Mouse (Mus musculus): ENCODE data around the gene Abcc4. TPM values are rescaled to one million over a fixed set of nuclear protein-coding genes. Genes with fewer than 3 reads are reported as not detected.

Abcc4 gene
- polyA plus RNA-seq, 1 experiment from 2014 or later, result 2.2 TPM

- WGBS, result 57% methylated on average over 2 of the region's 2 CpGs
These were observed 240.7 kb downstream of the Abcc4 start for GRCm38 (mm10) chr14:118465331-118465730.

GRCm38 (mm10) chr14:118464401-118464800 lies 241.6 kb downstream of the Abcc4 start:
- Histone ChIP-seq H3K9ac (no peak overlapping the region), H3K4me3 (no peak overlapping the region), H3K9me3 (replicated peaks) (no peaks in the 10 kb centered on the region), H3K4me2 (no peak overlapping the region), H3K36me3 (no peaks in the 10 kb centered on the region), H3K27me3 (replicated peaks) (no peaks in the 10 kb centered on the region), H3K4me1 (replicated peaks) (no peaks in the 10 kb centered on the region), H3K27ac (ENCODE audit: poor library complexity, severe bottlenecking) (no peak overlapping the region)
- no peak for ATAC-seq (ENCODE audit: insufficient number of reproducible peaks, low FRiP score)
- 83% methylated on average over 3 of the region's 3 CpGs for WGBS

More at GRCm38 (mm10) chr14:118465331-118465730, 240.7 kb downstream of the Abcc4 start:
- ATAC-seq (ENCODE audit: insufficient number of reproducible peaks, low FRiP score), result no peak
- H3K9ac ChIP-seq, result no peak overlapping the region
- H3K4me3 ChIP-seq, result no peak overlapping the region
- H3K27me3 ChIP-seq (replicated peaks), result peaks cover 4% of the 10 kb centered on the region; the same call in 1 of the 2 replicates
- H3K4me1 ChIP-seq (replicated peaks), result no peaks in the 10 kb centered on the region
- H3K36me3 ChIP-seq, result no peaks in the 10 kb centered on the region
- H3K9me3 ChIP-seq (replicated peaks), result no peaks in the 10 kb centered on the region
- no peak overlapping the region for H3K4me2 ChIP-seq
- no peak overlapping the region for H3K27ac ChIP-seq (ENCODE audit: poor library complexity, severe bottlenecking)

GRCm38 (mm10) chr14:118452572-118452971 lies 253.4 kb downstream of the Abcc4 start:
- Histone ChIP-seq H3K4me3 (no peak overlapping the region), H3K4me1 (replicated peaks) (no peaks in the 10 kb centered on the region), H3K36me3 (no peaks in the 10 kb centered on the region), H3K9me3 (replicated peaks) (no peaks in the 10 kb centered on the region), H3K27ac (ENCODE audit: poor library complexity, severe bottlenecking) (no peak overlapping the region), H3K27me3 (replicated peaks) (peaks cover 2% of the 10 kb centered on the region; the same call in 1 of the 2 replicates), H3K4me2 (no peak overlapping the region), H3K9ac (no peak overlapping the region)
- WGBS, result 62% methylated on average over 4 of the region's 4 CpGs
- no peak for ATAC-seq (ENCODE audit: insufficient number of reproducible peaks, low FRiP score)

- no peaks in the 10 kb centered on the region for H3K36me3 ChIP-seq
- H3K4me1 ChIP-seq (replicated peaks), result peaks cover 12% of the 10 kb centered on the region
- H3K4me2 ChIP-seq, result no peak overlapping the region
- H3K4me3 ChIP-seq, result no peak overlapping the region
- no peak overlapping the region for H3K9ac ChIP-seq
- no peak for ATAC-seq (ENCODE audit: insufficient number of reproducible peaks, low FRiP score)
- H3K27me3 ChIP-seq (replicated peaks), result peaks cover 60% of the 10 kb centered on the region
- no peaks in the 10 kb centered on the region for H3K9me3 ChIP-seq (replicated peaks)
- H3K27ac ChIP-seq (ENCODE audit: poor library complexity, severe bottlenecking), result no peak overlapping the region
- WGBS, result 67% methylated on average over 8 of the region's 8 CpGs
These were observed 265.9 kb downstream of the Abcc4 start for GRCm38 (mm10) chr14:118440155-118440554.

GRCm38 (mm10) chr14:118437156-118437931 lies 268.7 kb downstream of the Abcc4 start:
- Histone ChIP-seq H3K27me3 (replicated peaks) (peaks cover 68% of the 10 kb centered on the region), H3K4me3 (peak overlapping the region; percentile 64), H3K27ac (ENCODE audit: poor library complexity, severe bottlenecking) (no peak overlapping the region), H3K9ac (peak overlapping the region; percentile 51), H3K4me1 (replicated peaks) (peaks cover 12% of the 10 kb centered on the region), H3K36me3 (no peaks in the 10 kb centered on the region), H3K4me2 (peak overlapping the region; percentile 100), H3K9me3 (replicated peaks) (no peaks in the 10 kb centered on the region)
- peak; percentile 67 for ATAC-seq (ENCODE audit: insufficient number of reproducible peaks, low FRiP score)
- whole genome bisulfite sequencing, result 0% methylated on average over 36 of the region's 36 CpGs

GRCm38 (mm10) chr14:118436791-118437155 lies 269.2 kb downstream of the Abcc4 start:
- H3K27me3 ChIP-seq (replicated peaks), result peaks cover 63% of the 10 kb centered on the region
- WGBS, result 0% methylated on average over 31 of the region's 31 CpGs
- peaks cover 12% of the 10 kb centered on the region for H3K4me1 ChIP-seq (replicated peaks)
- no peaks in the 10 kb centered on the region for H3K36me3 ChIP-seq
- no peaks in the 10 kb centered on the region for H3K9me3 ChIP-seq (replicated peaks)
- peak; percentile 76 for ATAC-seq (ENCODE audit: insufficient number of reproducible peaks, low FRiP score)
- peak overlapping the region; percentile 64 for H3K4me3 ChIP-seq
- H3K9ac ChIP-seq, result peak overlapping the region; percentile 51
- peak overlapping the region; percentile 100 for H3K4me2 ChIP-seq
- no peak overlapping the region for H3K27ac ChIP-seq (ENCODE audit: poor library complexity, severe bottlenecking)

- no peaks in the 10 kb centered on the region for H3K36me3 ChIP-seq
- no peaks in the 10 kb centered on the region for H3K9me3 ChIP-seq (replicated peaks)
- WGBS, result 36% methylated on average over 12 of the region's 12 CpGs
- peaks cover 12% of the 10 kb centered on the region for H3K4me1 ChIP-seq (replicated peaks)
- peaks cover 53% of the 10 kb centered on the region for H3K27me3 ChIP-seq (replicated peaks)
- ATAC-seq (ENCODE audit: insufficient number of reproducible peaks, low FRiP score), result no peak
- no peak overlapping the region for H3K9ac ChIP-seq
- no peak overlapping the region for H3K4me2 ChIP-seq
- no peak overlapping the region for H3K4me3 ChIP-seq
- H3K27ac ChIP-seq (ENCODE audit: poor library complexity, severe bottlenecking), result no peak overlapping the region
These were observed 270.2 kb downstream of the Abcc4 start for GRCm38 (mm10) chr14:118435676-118436330.

GRCm38 (mm10) chr14:118434842-118435241 lies 271.2 kb downstream of the Abcc4 start:
- no peak for ATAC-seq (ENCODE audit: insufficient number of reproducible peaks, low FRiP score)
- H3K9ac ChIP-seq, result no peak overlapping the region
- H3K9me3 ChIP-seq (replicated peaks), result no peaks in the 10 kb centered on the region
- H3K36me3 ChIP-seq, result no peaks in the 10 kb centered on the region
- H3K4me2 ChIP-seq, result no peak overlapping the region
- peaks cover 12% of the 10 kb centered on the region for H3K4me1 ChIP-seq (replicated peaks)
- H3K27me3 ChIP-seq (replicated peaks), result peaks cover 47% of the 10 kb centered on the region
- H3K4me3 ChIP-seq, result no peak overlapping the region
- no peak overlapping the region for H3K27ac ChIP-seq (ENCODE audit: poor library complexity, severe bottlenecking)
- WGBS, result 75% methylated on average over 4 of the region's 4 CpGs

- H3K4me1 ChIP-seq (replicated peaks), result peaks cover 12% of the 10 kb centered on the region
These were observed 272.2 kb downstream of the Abcc4 start for GRCm38 (mm10) chr14:118433848-118434247.

More at GRCm38 (mm10) chr14:118433848-118434247, 272.2 kb downstream of the Abcc4 start:
- Histone ChIP-seq H3K27me3 (replicated peaks) (peaks cover 37% of the 10 kb centered on the region), H3K4me3 (no peak overlapping the region), H3K36me3 (no peaks in the 10 kb centered on the region), H3K4me2 (no peak overlapping the region), H3K9ac (no peak overlapping the region), H3K27ac (ENCODE audit: poor library complexity, severe bottlenecking) (no peak overlapping the region), H3K9me3 (replicated peaks) (no peaks in the 10 kb centered on the region)
- ATAC-seq (ENCODE audit: insufficient number of reproducible peaks, low FRiP score), result no peak
- WGBS, result 68% methylated on average over 6 of the region's 6 CpGs
